Comparison of ENCODE assay signal across 34 mouse cellular contexts in genomic region chr2:93525033-93525762, GRCm38 (mm10). TPM values are rescaled to one million over a fixed set of nuclear protein-coding genes. Genes with fewer than 3 reads are reported as not detected.
DNase-seq lines count a peak whose midpoint lies in the region; ATAC-seq lines count a peak whose summit lies in the region.
"Had no signal": no experiment of that assay in that cellular context is flagged by ENCODE, and none has a peak within 500 bp of the region (broad histone marks: within the 10 kb centered on the region; RNA-seq: fewer than 3 reads in every experiment).

No protein-coding gene starts in this region.

- DNase-seq in embryo, embryonic 11 days: peak; percentile 36
- DNase-seq in embryo, embryonic 9.5 days (ENCODE audit: extremely low spot score): no peak
- no peak for DNase-seq in midbrain, embryonic 10.5 days (ENCODE audit: low spot score)
- no peak for DNase-seq in right cerebral cortex, postnatal 36 days (ENCODE audit: low spot score in 2 of 2)
- DNase-seq in cerebellum, adult 9-10 months: no peak
- DNase-seq: adrenal gland, adult 8-10 months; cerebellum, adult 18-20 months; cerebellum, postnatal 14 days; kidney, adult 8-10 months; kidney, postnatal 10 days; layer of hippocampus, adult 9-11 months; lung, adult 2 months; lung, postnatal 14 days; thymus, postnatal 14 days had no signal

- no peak for ATAC-seq in midbrain, embryonic 13.5 days
- 0 out of 2 replicates have a peak, but pooled peaks have one; percentile 35 for ATAC-seq in embryonic facial prominence, embryonic 15.5 days (ENCODE audit: insufficient number of reproducible peaks, low FRiP score, low TSS enrichment, low read depth)
- peak; percentile 33; the same call in 1 of the 2 replicates for ATAC-seq in limb, embryonic 13.5 days (ENCODE audit: low FRiP score, low read depth)
- ATAC-seq: forebrain, embryonic 16.5 days; hindbrain, postnatal 0 days; intestine, embryonic 15.5 days had no signal

- peaks cover 10% of the 10 kb centered on the region for H3K4me1 ChIP-seq in midbrain, embryonic 10.5 days
- H3K4me1 ChIP-seq in midbrain, embryonic 13.5 days (replicated peaks): peaks cover 12% of the 10 kb centered on the region
- H3K4me1 ChIP-seq in embryonic facial prominence, embryonic 15.5 days: peaks cover 38% of the 10 kb centered on the region
- peaks cover 24% of the 10 kb centered on the region for H3K4me1 ChIP-seq in limb, embryonic 13.5 days
- H3K4me1 ChIP-seq: stomach, embryonic 15.5 days had no signal

- no peak overlapping the region for H3K4me3 ChIP-seq in midbrain, embryonic 10.5 days
- no peak overlapping the region for H3K4me3 ChIP-seq in midbrain, embryonic 13.5 days (replicated peaks)
- H3K4me3 ChIP-seq in embryonic facial prominence, embryonic 15.5 days (replicated peaks): no peak overlapping the region
- H3K4me3 ChIP-seq in limb, embryonic 13.5 days: no peak overlapping the region
- H3K4me3 ChIP-seq: heart, embryonic 15.5 days; intestine, embryonic 15.5 days; limb, embryonic 15.5 days; myocyte; neural tube, embryonic 12.5 days; stomach, embryonic 15.5 days had no signal

- no peak overlapping the region for H3K9ac ChIP-seq in midbrain, embryonic 13.5 days (replicated peaks)
- H3K9ac ChIP-seq in embryonic facial prominence, embryonic 15.5 days: no peak overlapping the region
- H3K9ac ChIP-seq in limb, embryonic 13.5 days: 0 out of 2 replicates have a peak overlapping the region, but pooled peaks have one; percentile 13
- H3K9ac ChIP-seq: heart, embryonic 15.5 days; intestine, embryonic 15.5 days; limb, embryonic 15.5 days; liver, embryonic 14.5 days; neural tube, embryonic 12.5 days; stomach, embryonic 15.5 days had no signal

- H3K36me3 ChIP-seq in midbrain, embryonic 10.5 days: no peaks in the 10 kb centered on the region
- no peaks in the 10 kb centered on the region for H3K36me3 ChIP-seq in midbrain, embryonic 13.5 days
- no peaks in the 10 kb centered on the region for H3K36me3 ChIP-seq in embryonic facial prominence, embryonic 15.5 days
- no peaks in the 10 kb centered on the region for H3K36me3 ChIP-seq in limb, embryonic 13.5 days
- H3K36me3 ChIP-seq: G1E; heart, embryonic 15.5 days; intestine, embryonic 15.5 days; limb, embryonic 15.5 days; neural tube, embryonic 12.5 days; stomach, embryonic 15.5 days had no signal

- H3K4me2 ChIP-seq in midbrain, embryonic 13.5 days (replicated peaks): no peak overlapping the region
- no peak overlapping the region for H3K4me2 ChIP-seq in embryonic facial prominence, embryonic 15.5 days (replicated peaks)
- H3K4me2 ChIP-seq in limb, embryonic 13.5 days (replicated peaks): 0 out of 2 replicates have a peak overlapping the region, but pooled peaks have one; percentile 11
- H3K4me2 ChIP-seq: heart, embryonic 15.5 days; intestine, embryonic 15.5 days; limb, embryonic 15.5 days; midbrain, embryonic 11.5 days; neural tube, embryonic 12.5 days; stomach, embryonic 15.5 days had no signal

- H3K9me3 ChIP-seq in midbrain, embryonic 10.5 days (replicated peaks): no peaks in the 10 kb centered on the region
- no peaks in the 10 kb centered on the region for H3K9me3 ChIP-seq in midbrain, embryonic 13.5 days
- no peaks in the 10 kb centered on the region for H3K9me3 ChIP-seq in embryonic facial prominence, embryonic 15.5 days (replicated peaks)
- no peaks in the 10 kb centered on the region for H3K9me3 ChIP-seq in limb, embryonic 13.5 days
- H3K9me3 ChIP-seq: G1E; heart, embryonic 15.5 days; intestine, embryonic 15.5 days; limb, embryonic 15.5 days; neural tube, embryonic 12.5 days; stomach, embryonic 15.5 days had no signal

- no peaks in the 10 kb centered on the region; the same call in 1 of the 2 replicates for H3K27me3 ChIP-seq in midbrain, embryonic 10.5 days (ENCODE audit: low read depth, poor library complexity, severe bottlenecking)
- H3K27me3 ChIP-seq in midbrain, embryonic 13.5 days: 0 out of 2 replicates have a peak, but pooled peaks cover 3% of the 10 kb centered on the region
- no peaks in the 10 kb centered on the region for H3K27me3 ChIP-seq in embryonic facial prominence, embryonic 15.5 days
- peaks cover 31% of the 10 kb centered on the region for H3K27me3 ChIP-seq in limb, embryonic 13.5 days
- H3K27me3 ChIP-seq: intestine, embryonic 15.5 days; neural tube, embryonic 12.5 days; stomach, embryonic 15.5 days had no signal

- 0 out of 2 replicates have a peak overlapping the region, but pooled peaks have one; percentile 28 for H3K27ac ChIP-seq in midbrain, embryonic 10.5 days (replicated peaks)
- no peak overlapping the region for H3K27ac ChIP-seq in midbrain, embryonic 13.5 days
- H3K27ac ChIP-seq in embryonic facial prominence, embryonic 15.5 days (replicated peaks): no peak overlapping the region
- H3K27ac ChIP-seq in limb, embryonic 13.5 days: no peak overlapping the region; the same call in 1 of the 2 replicates
- H3K27ac ChIP-seq: heart, embryonic 15.5 days; hindbrain, postnatal 0 days; intestine, embryonic 15.5 days; limb, embryonic 15.5 days; liver, embryonic 14.5 days; neural tube, embryonic 12.5 days; stomach, embryonic 15.5 days had no signal

- WGBS in midbrain, embryonic 10.5 days: 86% methylated on average over 16 of the region's 16 CpGs
- 84% methylated on average over 16 of the region's 16 CpGs for WGBS in midbrain, embryonic 13.5 days
- 34% methylated on average over 16 of the region's 16 CpGs for WGBS in embryonic facial prominence, embryonic 15.5 days
- 22% methylated on average over 16 of the region's 16 CpGs for WGBS in limb, embryonic 13.5 days

RNA-seq across cellular contexts. Expression of gene Gm10803, which starts 35.2 kb away (rescaled TPM):
- polyA plus RNA-seq in midbrain, embryonic 10.5 days (2016; fragmentation: Nextera tagmentation; extraction: Ambion mirVana): not detected in 2 replicates
- polyA plus RNA-seq in midbrain, embryonic 13.5 days (2015; fragmentation: Nextera tagmentation; extraction: Ambion mirVana): not detected in 2 replicates
- polyA plus RNA-seq in embryonic facial prominence, embryonic 15.5 days (2015; fragmentation: Nextera tagmentation; extraction: Ambion mirVana): not detected in 2 replicates
- polyA plus RNA-seq in limb, embryonic 13.5 days (2015; fragmentation: Nextera tagmentation; extraction: Ambion mirVana): not detected in 2 replicates
- polyA plus RNA-seq: cortical plate, adult 2 months; forebrain, embryonic 16.5 days; G1E; gonadal fat pad, adult 2 months; heart, embryonic 15.5 days; hindbrain, embryonic 11.5 days; hindbrain, postnatal 0 days; intestine, embryonic 15.5 days; limb, embryonic 15.5 days; liver, embryonic 14.5 days; lung, adult 2 months; midbrain, embryonic 11.5 days; midbrain, postnatal 0 days; myocyte; neural tube, embryonic 12.5 days; small intestine, adult 2 months; stomach, embryonic 15.5 days; urinary bladder, adult 2 months had no signal
